20 mouse cellular contexts compared by ENCODE assay signal in the genomic region with DNA sequence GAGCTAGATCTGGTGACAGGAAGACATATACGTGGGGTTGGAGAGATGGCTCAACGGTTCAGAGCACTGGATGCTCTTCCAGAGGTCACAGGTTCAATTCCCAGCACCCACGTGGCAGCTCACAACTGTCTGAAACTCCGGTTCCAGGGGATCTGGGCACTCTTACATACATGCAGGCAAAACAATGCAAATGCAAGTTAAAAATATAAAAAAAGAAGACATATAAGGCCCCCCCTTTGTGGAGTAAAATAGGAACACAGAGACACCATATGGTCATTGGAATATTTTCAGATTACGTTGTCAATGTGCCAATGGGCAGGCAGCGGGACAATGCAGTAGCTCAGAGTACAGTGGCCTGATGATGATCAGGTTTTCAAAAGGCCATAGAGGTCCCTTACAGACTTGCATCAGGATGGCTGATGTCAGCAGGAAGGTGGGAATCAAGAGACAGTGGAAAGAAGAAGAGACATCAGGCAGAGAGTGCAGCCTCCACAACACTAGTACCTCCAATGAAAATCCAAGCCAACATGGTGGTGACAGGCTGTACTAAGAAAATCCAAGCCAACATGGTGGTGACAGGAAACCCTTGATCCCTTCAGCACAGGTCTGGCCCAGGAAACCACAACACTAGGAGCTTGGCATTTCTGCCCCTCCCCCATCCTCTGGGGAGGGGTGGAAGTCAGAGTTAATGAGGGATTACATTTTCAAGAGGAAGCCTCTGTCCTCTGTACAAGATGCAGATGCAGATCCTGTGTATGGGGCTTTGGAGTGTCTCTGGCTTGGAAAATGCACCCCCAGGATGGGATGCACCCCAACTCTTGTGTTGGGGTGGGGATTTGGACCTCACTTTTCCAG.
DNase-seq lines count a peak whose midpoint lies in the region; ATAC-seq and TF ChIP-seq lines count a peak whose summit lies in the region.
"Had no signal": no experiment of that assay in that cellular context is flagged by ENCODE, and none has a peak within 500 bp of the region (broad histone marks: within the 10 kb centered on the region; RNA-seq: fewer than 3 reads in every experiment).

No protein-coding gene starts in this region.

- H3K27ac ChIP-seq in gastrocnemius, adult 2 months, result peak overlapping the region; percentile 73
- H3K27ac ChIP-seq in kidney, embryonic 16.5 days (ENCODE audit: low read length), result no peak overlapping the region
- no peak overlapping the region for H3K27ac ChIP-seq in lung, postnatal 0 days (ENCODE audit: low read length)
- H3K27ac ChIP-seq: heart, adult 2 months; kidney, postnatal 0 days; midbrain, embryonic 13.5 days; stomach, postnatal 0 days had no signal

- 59% methylated on average over 6 of the region's 6 CpGs for WGBS in kidney, embryonic 16.5 days
- 75% methylated on average over 6 of the region's 6 CpGs for WGBS in lung, postnatal 0 days

- 0 out of 2 replicates have a peak, but pooled peaks cover 4% of the 10 kb centered on the region for H3K9me3 ChIP-seq in kidney, embryonic 16.5 days (ENCODE audit: low read length)
- no peaks in the 10 kb centered on the region for H3K9me3 ChIP-seq in lung, postnatal 0 days (ENCODE audit: low read length)
- H3K9me3 ChIP-seq: midbrain, embryonic 13.5 days had no signal

- H3K4me2 ChIP-seq in kidney, embryonic 16.5 days (replicated peaks; ENCODE audit: low read depth, low read length), result no peak overlapping the region
- no peak overlapping the region for H3K4me2 ChIP-seq in lung, postnatal 0 days (replicated peaks; ENCODE audit: low read depth, low read length)
- H3K4me2 ChIP-seq: midbrain, embryonic 13.5 days had no signal

- no peaks in the 10 kb centered on the region for H3K27me3 ChIP-seq in kidney, embryonic 16.5 days (ENCODE audit: insufficient read depth, low read length)
- no peaks in the 10 kb centered on the region for H3K27me3 ChIP-seq in lung, postnatal 0 days (replicated peaks; ENCODE audit: insufficient read depth, low read length)
- H3K27me3 ChIP-seq: midbrain, embryonic 13.5 days had no signal

- ATAC-seq in kidney, embryonic 16.5 days (ENCODE audit: low FRiP score, low TSS enrichment), result 0 out of 2 replicates have a peak, but pooled peaks have one; percentile 20
- no peak for ATAC-seq in lung, postnatal 0 days
- ATAC-seq: midbrain, embryonic 13.5 days had no signal

- no peak for TF ChIP-seq EP300 in lung, postnatal 0 days (IDR thresholded peaks at IDR 0.05)

- 0 out of 2 replicates have a peak, but pooled peaks cover 3% of the 10 kb centered on the region for H3K36me3 ChIP-seq in kidney, embryonic 16.5 days (ENCODE audit: insufficient read depth, low read length)
- H3K36me3 ChIP-seq in lung, postnatal 0 days (ENCODE audit: insufficient read depth, low read length), result no peaks in the 10 kb centered on the region
- H3K36me3 ChIP-seq: midbrain, embryonic 13.5 days had no signal

- H3K9ac ChIP-seq in kidney, embryonic 16.5 days (replicated peaks; ENCODE audit: low read length), result no peak overlapping the region
- H3K9ac ChIP-seq in lung, postnatal 0 days (replicated peaks; ENCODE audit: low read depth), result no peak overlapping the region
- H3K9ac ChIP-seq: midbrain, embryonic 13.5 days had no signal

- H3K4me1 ChIP-seq in kidney, embryonic 16.5 days (ENCODE audit: insufficient read depth, low read length), result peaks cover 28% of the 10 kb centered on the region
- H3K4me1 ChIP-seq in lung, postnatal 0 days (ENCODE audit: insufficient read depth, low read depth, low read length), result no peaks in the 10 kb centered on the region

- H3K4me3 ChIP-seq in gastrocnemius, adult 2 months, result no peak overlapping the region
- H3K4me3 ChIP-seq in kidney, embryonic 16.5 days (ENCODE audit: low read length), result no peak overlapping the region
- H3K4me3 ChIP-seq in lung, postnatal 0 days (ENCODE audit: low read depth, low read length), result no peak overlapping the region
- H3K4me3 ChIP-seq: heart, adult 2 months; midbrain, embryonic 13.5 days had no signal

- no peak for DNase-seq in gastrocnemius, adult 2 months
- DNase-seq in gastrocnemius, postnatal 25 days, result no peak
- no peak for DNase-seq in kidney, adult 9 months
- DNase-seq in cerebellum, adult 11-12 months, result peak; percentile 50
- DNase-seq in cerebellum, postnatal 14 days, result peak; percentile 17 to 53
- DNase-seq in lung, postnatal 0 days (ENCODE audit: low spot score), result no peak
- DNase-seq in kidney, postnatal 36 days, result no peak
- DNase-seq: adrenal gland, postnatal 10 days; gastrocnemius, postnatal 10 days; heart, adult 2 months; heart, postnatal 36 days; liver; lung, adult 18-20 months; lung, postnatal 36 days; right cerebral cortex, postnatal 14 days; thymus, postnatal 25 days had no signal

- TF ChIP-seq CTCF in gastrocnemius, adult 2 months (IDR thresholded peaks at IDR 0.05), result no peak
- TF ChIP-seq CTCF in lung, postnatal 0 days (IDR thresholded peaks at IDR 0.05), result no peak

- intact Hi-C loops in gastrocnemius, adult 2 months (cut with DNase I), result no loop called here

Comparison
In these comparisons a context has a peak if more than half of its experiments do, and no peak if none do; other contexts are left out.
1. DNase-seq: peak in cerebellum, adult 11-12 months (single experiment) and cerebellum, postnatal 14 days (2 of 2); none in gastrocnemius, adult 2 months (single experiment), gastrocnemius, postnatal 25 days (single experiment), kidney, adult 9 months (single experiment), lung, postnatal 0 days (single experiment) and kidney, postnatal 36 days (0 of 2).